Mouse (Mus musculus): Measurements from ENCODE around the gene Hhip. TPM values are rescaled to one million over a fixed set of nuclear protein-coding genes. Genes with fewer than 3 reads are reported as not detected.
A peak's percentile ranks its signal among the peaks of the same experiment; 100 is the strongest.

Gene Hhip
- total RNA-seq (2021), result under 1 TPM; 0.02 to 0.03 TPM
- polyA plus RNA-seq (2012; rRNA removed), result 0.06 and 0.31 TPM in 2 replicates
- long read RNA-seq, result 0 reads

DNA sequence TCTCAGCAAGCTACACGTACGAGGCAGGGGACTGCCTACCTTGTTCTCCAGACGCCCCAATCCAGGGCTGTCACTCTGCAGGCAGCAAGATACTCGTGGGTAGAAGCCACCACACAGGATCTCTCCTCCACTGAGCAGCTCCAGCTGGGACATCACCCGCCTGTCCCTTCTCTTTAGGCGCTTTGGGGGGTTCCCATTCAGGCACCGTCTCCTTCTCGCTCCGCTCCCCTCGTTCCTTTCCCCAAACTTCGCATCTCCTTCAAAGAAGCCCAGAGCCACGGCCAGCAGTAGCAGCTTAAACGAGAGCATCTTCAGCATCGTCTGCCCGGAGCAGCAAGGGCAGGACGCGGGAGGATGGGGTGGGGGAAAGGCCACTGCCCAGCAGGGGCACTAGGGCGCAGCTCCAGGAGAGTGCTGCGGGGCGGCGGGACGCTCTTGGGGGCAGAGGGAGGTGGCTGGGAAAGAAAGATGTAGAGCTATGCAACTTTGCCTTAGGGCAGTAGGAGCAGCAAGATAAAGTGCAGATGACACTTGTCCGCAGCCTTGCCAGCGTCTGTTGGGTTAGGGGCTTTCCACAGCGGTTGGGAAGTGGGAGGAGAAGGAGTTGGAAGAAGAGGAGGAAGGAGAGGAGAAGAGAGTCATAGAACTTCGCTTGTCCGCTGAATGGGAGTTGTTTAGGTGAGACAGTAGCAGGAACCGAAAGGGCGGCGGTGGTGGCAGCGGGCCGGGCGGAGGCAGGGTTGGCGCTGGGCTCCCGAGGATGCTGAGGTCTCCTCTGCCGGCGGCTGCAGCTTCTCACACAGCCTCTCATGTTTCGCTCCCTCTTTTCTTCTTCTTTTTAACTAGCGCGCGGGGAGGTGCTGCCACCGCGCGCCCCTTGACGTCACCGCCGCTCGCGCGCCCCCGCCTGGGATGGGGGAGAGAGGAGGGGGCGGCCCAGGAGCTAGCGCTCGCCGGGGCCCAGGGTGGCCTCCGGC lies at the start of gene Hhip:
Gene Hhip (minus strand): TSS at position 809 of the 977 bp plus-strand sequence.
- intact Hi-C loops (cut with DNase I), result no loop called here
- DNase-seq, result peak in 1 of 2 experiments; percentile 5
- no peaks in the 10 kb centered on the region for H3K79me2 ChIP-seq (replicated peaks; ENCODE audit: control insufficient read depth, insufficient read depth, low read length)
- peak within 1 kb of the TSS; percentile 29 for H3K4me3 ChIP-seq
- no peaks in the 10 kb centered on the region for H3K36me3 ChIP-seq (ENCODE audit: control insufficient read depth, insufficient read depth, low read length)
- peaks cover 11% of the 10 kb centered on the region for H3K27me3 ChIP-seq (ENCODE audit: control insufficient read depth, insufficient read depth, low read length)
- H3K27ac ChIP-seq, result no peak within 1 kb of the TSS
- H3K9ac ChIP-seq (ENCODE audit: low read depth, low read length), result no peak within 1 kb of the TSS
- 2% methylated on average over 37 of the region's 56 CpGs for WGBS
- H3K4me1 ChIP-seq (ENCODE audit: control insufficient read depth, insufficient read depth, low read length), result no peaks in the 10 kb centered on the region
- TF ChIP-seq POLR2A (IDR thresholded peaks at IDR 0.05; ENCODE audit: insufficient read depth, low read depth, low read length) (no peak), CTCF (IDR thresholded peaks at IDR 0.05) (no peak), EP300 (IDR thresholded peaks at IDR 0.05; ENCODE audit: insufficient read depth, low read depth, low read length) (no peak)

DNA sequence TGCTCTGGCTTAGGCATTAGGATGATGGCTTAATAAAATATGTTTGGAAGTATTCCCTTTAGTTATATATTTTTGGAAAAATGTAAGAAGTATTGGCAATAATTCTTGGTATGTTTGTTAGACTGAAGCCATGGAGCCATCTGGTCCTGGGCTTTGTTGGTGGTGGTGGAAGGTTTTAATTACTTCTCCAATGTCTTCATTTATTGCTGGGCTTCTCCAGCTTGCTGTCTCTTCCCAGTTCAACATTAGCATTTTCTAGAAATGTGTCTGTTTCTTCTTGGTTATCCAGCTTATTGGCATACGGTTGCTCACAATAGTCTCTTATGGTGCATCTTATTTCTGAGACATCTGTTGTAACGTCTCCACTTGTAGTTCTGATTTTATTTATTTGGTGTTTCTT lies 29.2 kb upstream of the Hhip start:
- WGBS, result 89% methylated on average over 2 of the region's 2 CpGs
- H3K9ac ChIP-seq (ENCODE audit: low read depth, low read length), result no peak overlapping the region
- intact Hi-C loops (cut with DNase I), result no loop called here
- TF ChIP-seq CTCF (IDR thresholded peaks at IDR 0.05) (no peak), EP300 (IDR thresholded peaks at IDR 0.05; ENCODE audit: insufficient read depth, low read depth, low read length) (no peak), POLR2A (IDR thresholded peaks at IDR 0.05; ENCODE audit: insufficient read depth, low read depth, low read length) (no peak)
- H3K36me3 ChIP-seq (ENCODE audit: control insufficient read depth, insufficient read depth, low read length), result no peaks in the 10 kb centered on the region
- H3K27me3 ChIP-seq (ENCODE audit: control insufficient read depth, insufficient read depth, low read length), result no peaks in the 10 kb centered on the region
- H3K27ac ChIP-seq, result no peak overlapping the region
- H3K79me2 ChIP-seq (replicated peaks; ENCODE audit: control insufficient read depth, insufficient read depth, low read length), result no peaks in the 10 kb centered on the region
- no peak for DNase-seq
- no peak overlapping the region for H3K4me3 ChIP-seq
- no peaks in the 10 kb centered on the region for H3K4me1 ChIP-seq (ENCODE audit: control insufficient read depth, insufficient read depth, low read length)

DNA sequence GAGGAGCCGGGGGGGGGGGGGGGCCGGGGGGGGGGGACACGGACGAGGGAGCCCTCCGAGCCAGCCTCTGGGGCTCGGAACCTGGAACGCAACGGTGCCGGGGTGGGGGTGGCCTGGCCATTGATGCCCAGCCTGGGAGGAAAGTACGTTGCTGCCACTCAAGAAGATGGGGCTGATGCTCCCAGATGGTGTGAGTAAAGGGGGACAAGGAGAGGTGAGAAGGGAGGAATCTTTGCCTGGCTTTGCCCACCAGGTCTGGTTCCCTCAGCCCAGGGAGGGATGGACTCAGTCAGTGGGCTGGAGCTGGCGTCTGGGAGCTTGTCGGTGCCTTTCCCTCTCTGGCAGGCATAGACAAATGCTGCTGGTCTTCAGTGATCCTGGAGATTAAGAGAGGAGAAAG lies 387 bp upstream of the Hhip start:
- intact Hi-C loops (cut with DNase I), result no loop called here
- Histone ChIP-seq H3K27ac (no peak overlapping the region), H3K4me1 (ENCODE audit: control insufficient read depth, insufficient read depth, low read length) (no peaks in the 10 kb centered on the region), H3K79me2 (replicated peaks; ENCODE audit: control insufficient read depth, insufficient read depth, low read length) (no peaks in the 10 kb centered on the region), H3K9ac (ENCODE audit: low read depth, low read length) (no peak overlapping the region), H3K4me3 (no peak overlapping the region), H3K36me3 (ENCODE audit: control insufficient read depth, insufficient read depth, low read length) (no peaks in the 10 kb centered on the region), H3K27me3 (ENCODE audit: control insufficient read depth, insufficient read depth, low read length) (peaks cover 11% of the 10 kb centered on the region)
- TF ChIP-seq POLR2A (IDR thresholded peaks at IDR 0.05; ENCODE audit: insufficient read depth, low read depth, low read length) (no peak), EP300 (IDR thresholded peaks at IDR 0.05; ENCODE audit: insufficient read depth, low read depth, low read length) (no peak), CTCF (IDR thresholded peaks at IDR 0.05) (no peak)
- WGBS, result 6% methylated on average over 10 of the region's 12 CpGs
- no peak for DNase-seq

DNA sequence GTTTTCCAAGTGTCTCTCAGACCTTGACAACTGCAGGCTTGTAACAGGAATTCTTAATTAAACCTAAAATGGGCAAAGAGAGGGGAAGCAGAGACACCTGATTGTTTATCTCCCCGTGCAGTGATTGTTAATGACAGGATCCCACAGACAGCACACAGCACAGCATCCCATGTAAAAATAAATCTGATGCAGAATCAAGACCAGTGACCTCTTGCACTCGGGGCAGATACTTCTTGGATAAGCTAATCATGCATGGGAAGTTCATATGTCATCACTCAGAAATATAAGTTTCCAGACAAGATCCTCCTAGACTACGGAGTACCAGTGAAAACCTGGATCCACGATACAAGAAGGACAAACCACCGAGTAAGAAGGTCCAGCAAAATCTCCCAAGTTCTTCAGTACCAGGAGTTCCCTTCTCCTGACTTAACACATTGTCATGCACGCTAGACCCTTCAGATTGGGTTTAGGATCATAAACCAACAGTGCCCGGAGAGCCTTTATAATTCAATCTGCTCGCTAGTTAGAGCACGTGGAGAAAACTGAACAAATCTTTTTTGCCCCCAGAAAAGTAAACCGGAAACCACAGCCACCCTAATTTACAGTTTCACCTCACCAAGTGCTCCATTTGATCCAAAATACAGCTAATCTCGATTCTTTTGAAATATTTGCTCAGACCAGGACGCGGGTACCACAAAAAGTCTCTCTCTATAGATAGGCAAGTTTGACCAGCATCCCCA lies 1.3 kb downstream of the Hhip start:
- H3K9ac ChIP-seq (ENCODE audit: low read depth, low read length), result no peak overlapping the region
- DNase-seq, result no peak
- H3K27ac ChIP-seq, result no peak overlapping the region
- H3K27me3 ChIP-seq (ENCODE audit: control insufficient read depth, insufficient read depth, low read length), result peaks cover 11% of the 10 kb centered on the region
- H3K36me3 ChIP-seq (ENCODE audit: control insufficient read depth, insufficient read depth, low read length), result no peaks in the 10 kb centered on the region
- H3K4me1 ChIP-seq (ENCODE audit: control insufficient read depth, insufficient read depth, low read length), result no peaks in the 10 kb centered on the region
- H3K4me3 ChIP-seq, result no peak overlapping the region
- TF ChIP-seq CTCF (IDR thresholded peaks at IDR 0.05) (no peak), EP300 (IDR thresholded peaks at IDR 0.05; ENCODE audit: insufficient read depth, low read depth, low read length) (no peak), POLR2A (IDR thresholded peaks at IDR 0.05; ENCODE audit: insufficient read depth, low read depth, low read length) (no peak)
- WGBS, result 23% methylated on average over 13 of the region's 13 CpGs
- intact Hi-C loops (cut with DNase I), result no loop called here
- no peaks in the 10 kb centered on the region for H3K79me2 ChIP-seq (replicated peaks; ENCODE audit: control insufficient read depth, insufficient read depth, low read length)

DNA sequence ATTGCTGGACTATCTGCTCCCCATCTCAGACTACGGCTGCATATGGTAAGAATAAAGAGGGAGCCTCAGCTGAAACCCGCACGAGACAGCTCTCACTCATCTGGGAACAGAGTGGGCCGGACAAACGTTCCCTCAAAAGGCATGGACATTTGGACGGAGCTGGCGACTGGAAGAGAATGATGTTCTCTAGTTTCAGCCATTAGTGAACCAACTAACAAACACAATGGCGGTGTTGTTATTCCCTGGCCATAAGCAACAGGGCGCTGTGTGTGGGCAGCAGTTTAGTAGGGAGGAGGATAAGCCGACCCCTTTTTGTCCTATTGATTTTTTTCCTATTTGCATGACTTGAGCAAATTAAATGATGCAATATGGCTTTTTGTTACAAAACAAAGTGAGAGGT lies 2.0 kb downstream of the Hhip start:
- Histone ChIP-seq H3K27ac (no peak overlapping the region), H3K4me1 (ENCODE audit: control insufficient read depth, insufficient read depth, low read length) (no peaks in the 10 kb centered on the region), H3K36me3 (ENCODE audit: control insufficient read depth, insufficient read depth, low read length) (no peaks in the 10 kb centered on the region), H3K27me3 (ENCODE audit: control insufficient read depth, insufficient read depth, low read length) (peaks cover 11% of the 10 kb centered on the region), H3K79me2 (replicated peaks; ENCODE audit: control insufficient read depth, insufficient read depth, low read length) (no peaks in the 10 kb centered on the region), H3K4me3 (no peak overlapping the region), H3K9ac (ENCODE audit: low read depth, low read length) (no peak overlapping the region)
- TF ChIP-seq EP300 (IDR thresholded peaks at IDR 0.05; ENCODE audit: insufficient read depth, low read depth, low read length), result no peak
- no peak for TF ChIP-seq POLR2A (IDR thresholded peaks at IDR 0.05; ENCODE audit: insufficient read depth, low read depth, low read length)
- TF ChIP-seq CTCF (IDR thresholded peaks at IDR 0.05), result no peak
- intact Hi-C loops (cut with DNase I), result no loop called here
- no peak for DNase-seq
- 38% methylated on average over 10 of the region's 10 CpGs for WGBS

Measured in heart, adult 2 months (tissue).